Mouse (Mus musculus) liver, adult 2 months (tissue): ENCODE results near the gene Dntt.

Experiments used
- CTCF ChIP-seq: fragments of 200-500 bp; IDR thresholded peaks from 2 replicates; pipeline ENCODE4 v1.5.1; 2011; ENCODE audit warnings: low read depth, low read length, control low read depth
- POLR2A ChIP-seq: fragments of 200-500 bp; IDR thresholded peaks from 2 replicates; pipeline ENCODE4 v1.6.1; 2011; ENCODE audit warnings: low read length, control low read depth; ENCODE audit not compliant: insufficient read depth; ENCODE audit errors: extremely low read depth

DNA sequence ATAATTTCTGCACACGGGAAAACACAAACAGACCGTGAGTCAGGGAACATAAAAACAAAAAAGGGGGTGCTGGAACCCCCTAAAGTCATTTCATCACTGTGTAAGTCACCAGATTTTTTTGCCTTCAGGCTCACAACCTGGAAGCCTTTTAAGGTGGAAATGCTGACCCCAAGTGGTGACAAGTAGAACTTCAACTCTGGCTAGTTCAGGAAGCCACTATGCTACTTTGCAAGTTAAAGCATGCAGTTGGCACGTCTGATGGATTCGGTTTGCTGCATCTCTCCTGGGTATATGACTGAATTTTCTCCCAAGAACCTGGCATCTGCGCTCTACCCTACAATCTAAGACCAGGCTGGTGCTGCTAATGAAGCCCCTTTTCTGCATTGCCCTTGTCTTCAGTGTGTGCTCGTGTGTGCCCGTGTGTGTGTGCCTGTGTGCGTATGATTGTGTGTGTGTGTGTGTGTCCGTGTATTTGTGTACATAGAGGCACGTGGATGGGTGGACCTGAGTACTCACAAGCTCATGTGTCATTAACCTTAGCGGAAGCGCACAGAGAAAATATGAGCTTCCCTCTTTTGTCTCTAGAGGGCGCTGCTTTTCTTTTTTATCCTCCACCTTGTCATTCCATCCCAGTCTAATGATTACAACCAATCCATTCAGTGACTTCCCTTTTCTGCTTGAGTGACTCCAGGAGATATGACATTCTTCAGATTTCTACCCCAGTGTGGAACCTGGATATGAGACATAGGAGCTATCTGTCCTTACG, 12.9 kb upstream of the Dntt start:
- TF ChIP-seq POLR2A (no peak), CTCF (peak; percentile 42)
